Mouse (Mus musculus): Measurements from ENCODE around the gene Heatr5a. TPM values are rescaled to one million over a fixed set of nuclear protein-coding genes. Genes with fewer than 3 reads are reported as not detected.
A peak's percentile ranks its signal among the peaks of the same experiment; 100 is the strongest.

The Heatr5a gene
- total and polyA plus RNA-seq, 3 experiments, result 20.6 to 23.6 (median 21.4) TPM

GRCm38 (mm10) chr12:51985163-51985748 lies 14.1 kb upstream of the Heatr5a start:
- DNase-seq, result no peak
- intact Hi-C loops (cut with DNase I), result loop anchor here (2.0 kb wide), 1 partner anchor 14 kb away; the partner anchor contains the start of gene Heatr5a
- peaks cover 6% of the 10 kb centered on the region for H3K4me1 ChIP-seq (ENCODE audit: control insufficient read depth, insufficient read depth, low read length)
- no peak overlapping the region for H3K4me3 ChIP-seq
- TF ChIP-seq CTCF (IDR thresholded peaks at IDR 0.05) (no peak), EP300 (IDR thresholded peaks at IDR 0.05; ENCODE audit: insufficient read depth, low read depth, low read length) (no peak), POLR2A (IDR thresholded peaks at IDR 0.05; ENCODE audit: insufficient read depth, low read depth, low read length) (no peak)
- H3K9ac ChIP-seq (ENCODE audit: low read depth, low read length), result no peak overlapping the region
- peak overlapping the region; percentile 42; the same call in 1 of the 2 replicates for H3K27ac ChIP-seq
- H3K27me3 ChIP-seq (ENCODE audit: control insufficient read depth, insufficient read depth, low read length), result no peaks in the 10 kb centered on the region
- no peaks in the 10 kb centered on the region for H3K79me2 ChIP-seq (replicated peaks; ENCODE audit: control insufficient read depth, insufficient read depth, low read length)
- WGBS, result 59% methylated on average over 3 of the region's 3 CpGs
- no peaks in the 10 kb centered on the region for H3K36me3 ChIP-seq (ENCODE audit: control insufficient read depth, insufficient read depth, low read length)

- Histone ChIP-seq H3K79me2 (replicated peaks; ENCODE audit: control insufficient read depth, insufficient read depth, low read length) (no peaks in the 10 kb centered on the region), H3K9ac (ENCODE audit: low read depth, low read length) (no peak overlapping the region), H3K4me1 (ENCODE audit: control insufficient read depth, insufficient read depth, low read length) (peaks cover 6% of the 10 kb centered on the region), H3K27ac (no peak overlapping the region), H3K4me3 (no peak overlapping the region), H3K36me3 (ENCODE audit: control insufficient read depth, insufficient read depth, low read length) (no peaks in the 10 kb centered on the region), H3K27me3 (ENCODE audit: control insufficient read depth, insufficient read depth, low read length) (no peaks in the 10 kb centered on the region)
- intact Hi-C loops (cut with DNase I), result loop anchor here (2.0 kb wide), 1 partner anchor 13 kb away; the partner anchor contains the start of gene Heatr5a
- 95% methylated on average over 1 of the region's 1 CpGs for WGBS
- DNase-seq, result no peak
- no peak for TF ChIP-seq CTCF (IDR thresholded peaks at IDR 0.05)
- no peak for TF ChIP-seq EP300 (IDR thresholded peaks at IDR 0.05; ENCODE audit: insufficient read depth, low read depth, low read length)
- no peak for TF ChIP-seq POLR2A (IDR thresholded peaks at IDR 0.05; ENCODE audit: insufficient read depth, low read depth, low read length)
Observed at GRCm38 (mm10) chr12:51983625-51984024, 12.5 kb upstream of the Heatr5a start.

GRCm38 (mm10) chr12:51976531-51976930 lies 5.4 kb upstream of the Heatr5a start:
- Histone ChIP-seq H3K27me3 (ENCODE audit: control insufficient read depth, insufficient read depth, low read length) (no peaks in the 10 kb centered on the region), H3K79me2 (replicated peaks; ENCODE audit: control insufficient read depth, insufficient read depth, low read length) (no peaks in the 10 kb centered on the region), H3K27ac (peak overlapping the region; percentile 54), H3K9ac (ENCODE audit: low read depth, low read length) (no peak overlapping the region), H3K4me3 (no peak overlapping the region), H3K4me1 (ENCODE audit: control insufficient read depth, insufficient read depth, low read length) (peaks cover 1% of the 10 kb centered on the region; the same call in 1 of the 2 replicates), H3K36me3 (ENCODE audit: control insufficient read depth, insufficient read depth, low read length) (peaks cover 3% of the 10 kb centered on the region; the same call in 1 of the 2 replicates)
- intact Hi-C loops (cut with DNase I), result no loop called here
- DNase-seq, result peak; percentile 27 to 30
- 58% methylated on average over 9 of the region's 9 CpGs for WGBS
- TF ChIP-seq CTCF (IDR thresholded peaks at IDR 0.05) (no peak), EP300 (IDR thresholded peaks at IDR 0.05; ENCODE audit: insufficient read depth, low read depth, low read length) (no peak), POLR2A (IDR thresholded peaks at IDR 0.05; ENCODE audit: insufficient read depth, low read depth, low read length) (no peak)

GRCm38 (mm10) chr12:51974381-51974780 lies 3.3 kb upstream of the Heatr5a start:
- H3K4me3 ChIP-seq, result no peak overlapping the region
- H3K9ac ChIP-seq (ENCODE audit: low read depth, low read length), result no peak overlapping the region
- peaks cover 3% of the 10 kb centered on the region; the same call in 1 of the 2 replicates for H3K36me3 ChIP-seq (ENCODE audit: control insufficient read depth, insufficient read depth, low read length)
- intact Hi-C loops (cut with DNase I), result loop anchor here (2.0 kb wide), 1 partner anchor 26 kb away; no protein-coding TSS in a partner anchor
- no peaks in the 10 kb centered on the region for H3K79me2 ChIP-seq (replicated peaks; ENCODE audit: control insufficient read depth, insufficient read depth, low read length)
- 97% methylated on average over 1 of the region's 1 CpGs for WGBS
- no peaks in the 10 kb centered on the region for H3K27me3 ChIP-seq (ENCODE audit: control insufficient read depth, insufficient read depth, low read length)
- no peak overlapping the region for H3K27ac ChIP-seq
- no peak for TF ChIP-seq CTCF (IDR thresholded peaks at IDR 0.05)
- TF ChIP-seq POLR2A (IDR thresholded peaks at IDR 0.05; ENCODE audit: insufficient read depth, low read depth, low read length), result no peak
- TF ChIP-seq EP300 (IDR thresholded peaks at IDR 0.05; ENCODE audit: insufficient read depth, low read depth, low read length), result no peak
- no peak for DNase-seq
- H3K4me1 ChIP-seq (ENCODE audit: control insufficient read depth, insufficient read depth, low read length), result peaks cover 3% of the 10 kb centered on the region

- Histone ChIP-seq H3K4me1 (ENCODE audit: control insufficient read depth, insufficient read depth, low read length) (peaks cover 5% of the 10 kb centered on the region), H3K36me3 (ENCODE audit: control insufficient read depth, insufficient read depth, low read length) (peaks cover 6% of the 10 kb centered on the region; the same call in 1 of the 2 replicates), H3K27me3 (ENCODE audit: control insufficient read depth, insufficient read depth, low read length) (no peaks in the 10 kb centered on the region), H3K79me2 (replicated peaks; ENCODE audit: control insufficient read depth, insufficient read depth, low read length) (no peaks in the 10 kb centered on the region), H3K4me3 (no peak overlapping the region), H3K9ac (ENCODE audit: low read depth, low read length) (no peak overlapping the region), H3K27ac (no peak overlapping the region; the same call in 1 of the 2 replicates)
- intact Hi-C loops (cut with DNase I), result no loop called here
- DNase-seq, result no peak
- WGBS, result 93% methylated on average over 5 of the region's 5 CpGs
- no peak for TF ChIP-seq POLR2A (IDR thresholded peaks at IDR 0.05; ENCODE audit: insufficient read depth, low read depth, low read length)
- TF ChIP-seq EP300 (IDR thresholded peaks at IDR 0.05; ENCODE audit: insufficient read depth, low read depth, low read length), result no peak
- TF ChIP-seq CTCF (IDR thresholded peaks at IDR 0.05), result peak; percentile 52
Observed at GRCm38 (mm10) chr12:51972269-51973065, 1.3 kb upstream of the Heatr5a start.
